Mouse (Mus musculus) gastrocnemius, postnatal 36 days (tissue): ENCODE results near the gene Helq. TPM values are rescaled to one million over a fixed set of nuclear protein-coding genes. Genes with fewer than 3 reads are reported as not detected.

Experiments
- total RNA-seq, 2 experiments: library from RNA; stranded (reverse); gene quantifications; 2 replicates each; pipeline ENCODE4 v1.2.3; 2021

Helq gene
- total RNA-seq, 2 experiments from 2014 or later: 6.2 to 8.9 TPM

Other genes with a start within 250 kb of the Helq start
- not detected for gene Plac8, start 226.4 kb downstream of the Helq start, total RNA-seq
- gene Coq2, start 123.5 kb downstream of the Helq start, total RNA-seq: 10 to 100 TPM; 54.4 to 65.5 TPM
- under 1 TPM; 0.31 to 0.32 TPM for gene Hpse, start 78.9 kb downstream of the Helq start, total RNA-seq
- 10 to 100 TPM; 63.1 to 64.4 TPM for gene Mrps18c, start within 50 bp of the Helq start, total RNA-seq
- 1 to 10 TPM; 3.0 to 4.3 TPM for gene Abraxas1, start 22.4 kb upstream of the Helq start, total RNA-seq
- gene Gpat3, start 47.1 kb upstream of the Helq start, total RNA-seq: 1 to 10 TPM; 6.0 to 7.6 TPM